Mouse (Mus musculus): ENCODE measurements around the gene Kirrel3.

Kirrel3 gene

DNA sequence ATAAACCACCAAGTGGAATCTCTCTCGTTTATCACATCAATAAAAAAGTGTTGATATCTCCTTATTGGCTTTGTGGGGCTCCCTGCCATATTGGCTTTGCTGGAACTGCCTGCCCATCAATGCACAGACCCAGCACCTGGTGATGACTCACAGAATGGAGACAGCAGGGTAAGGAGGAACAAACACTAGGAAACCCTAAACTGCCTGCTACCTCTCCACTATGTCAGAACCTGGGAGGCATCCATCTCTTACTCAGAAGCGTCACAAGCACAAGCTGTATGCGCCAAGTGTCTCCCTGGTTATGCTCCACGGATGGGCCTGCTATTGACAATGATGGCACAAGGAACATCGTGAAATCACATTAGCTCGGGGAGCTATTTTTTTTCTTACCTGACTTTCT lies 33.2 kb downstream of the Kirrel3 start:
- DNase-seq, result no peak

DNA sequence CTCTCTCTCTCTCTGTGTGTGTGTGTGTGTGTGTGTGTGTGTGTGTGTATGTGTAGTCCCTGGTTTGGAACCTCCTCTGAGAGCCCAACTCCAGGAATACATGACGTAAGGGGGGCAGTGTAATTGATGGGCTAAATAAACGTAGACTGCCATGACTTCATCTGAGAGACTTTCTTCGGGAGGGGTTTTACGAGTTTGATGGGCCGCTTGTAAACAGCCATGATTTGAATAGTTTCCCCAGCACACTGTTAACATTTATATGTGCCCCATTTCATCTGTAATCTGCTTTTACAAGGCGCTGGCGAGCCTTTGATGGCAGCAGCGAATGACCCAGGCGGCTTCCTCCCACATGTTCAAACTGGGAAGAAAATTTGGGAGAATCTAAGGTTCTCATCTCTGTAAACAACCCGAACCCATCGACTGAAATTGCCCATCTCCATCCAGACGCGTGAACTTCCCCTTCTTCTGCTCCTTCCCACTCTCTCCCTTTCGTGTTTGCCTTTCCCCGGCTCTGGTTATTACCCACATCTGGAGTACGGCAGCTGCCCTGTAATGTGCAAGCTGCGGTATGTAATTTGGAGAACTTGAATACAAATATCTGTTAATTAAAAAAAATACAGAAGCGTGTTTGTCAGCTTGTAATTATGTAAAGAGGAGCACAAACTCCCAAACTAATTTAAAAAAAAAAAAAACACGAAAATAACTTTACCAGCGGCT lies 34.7 kb downstream of the Kirrel3 start:
- DNase-seq, result no peak

DNA sequence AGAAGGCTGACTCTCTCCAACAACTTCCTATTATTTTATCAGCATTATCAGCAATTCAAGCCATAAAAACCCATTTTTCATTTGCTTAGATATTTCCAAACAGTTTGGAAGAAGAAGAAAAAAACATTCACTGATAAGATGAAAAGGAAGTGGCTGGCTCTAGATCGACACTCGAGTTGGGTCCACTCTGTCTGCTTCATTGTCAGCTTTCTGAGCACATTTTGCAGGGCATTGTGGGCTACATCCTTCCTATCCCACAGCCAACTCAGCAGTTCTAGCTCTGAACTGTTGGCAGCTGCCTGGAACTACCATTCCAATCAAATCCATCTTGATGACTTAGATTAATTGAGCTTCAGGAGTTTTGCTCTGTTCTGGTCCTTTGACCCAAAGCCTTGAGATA lies 40.0 kb downstream of the Kirrel3 start:
- no peak for DNase-seq

DNA sequence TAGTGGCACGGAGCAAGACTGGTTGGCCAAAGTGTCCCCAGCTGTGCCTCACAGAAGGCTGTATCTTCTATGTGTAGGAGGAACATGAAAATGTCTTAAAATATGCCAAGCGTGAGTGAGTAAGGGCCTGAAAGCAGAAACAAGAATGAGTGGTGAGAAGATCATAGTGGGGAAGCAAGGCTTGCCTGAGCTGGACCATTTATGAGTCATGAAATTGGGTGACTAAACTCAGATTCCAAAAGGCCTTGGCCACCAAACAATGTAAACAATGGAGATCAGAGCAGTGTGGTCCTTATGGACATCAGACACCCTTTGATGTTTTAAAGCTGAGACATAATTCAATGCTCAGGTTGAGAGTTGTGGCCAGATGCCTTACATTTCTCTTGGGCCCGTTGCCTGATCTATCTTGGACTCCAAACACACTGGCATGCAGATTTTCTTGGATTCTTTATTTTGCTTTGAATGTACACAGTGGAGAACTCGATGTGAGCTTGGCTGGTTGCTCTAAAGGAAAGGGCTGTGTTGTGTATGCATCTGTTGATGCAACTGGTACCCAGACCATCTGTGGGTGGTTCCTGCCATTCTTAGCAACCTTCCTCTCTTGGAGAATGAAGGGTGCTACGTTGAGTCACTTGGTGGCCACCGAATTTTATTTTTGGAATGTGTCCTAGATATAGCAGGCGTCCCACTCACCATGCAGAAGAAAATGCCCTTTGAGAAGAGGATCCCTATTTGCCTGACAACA lies 53.1 kb downstream of the Kirrel3 start:
- DNase-seq, result no peak

DNA sequence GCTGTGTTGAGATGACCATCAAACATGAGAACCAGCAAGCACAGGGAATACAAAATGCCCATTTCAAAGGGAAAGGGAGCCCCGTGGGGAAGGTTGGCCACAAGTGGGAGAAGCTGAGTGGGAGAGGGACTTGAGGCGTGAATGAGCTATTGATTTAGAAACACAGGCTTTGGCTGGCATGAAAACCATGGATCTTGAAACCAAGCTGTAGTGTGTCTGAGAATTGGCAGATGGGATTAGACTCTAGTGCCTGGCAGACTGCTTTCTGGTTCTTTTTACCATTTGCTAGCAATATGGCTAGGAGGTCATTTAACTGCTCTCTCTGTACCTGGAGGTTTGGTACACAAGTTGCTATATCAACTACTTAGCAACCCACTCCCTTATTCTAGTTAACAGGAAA lies 56.2 kb downstream of the Kirrel3 start:
- DNase-seq, result no peak

DNA sequence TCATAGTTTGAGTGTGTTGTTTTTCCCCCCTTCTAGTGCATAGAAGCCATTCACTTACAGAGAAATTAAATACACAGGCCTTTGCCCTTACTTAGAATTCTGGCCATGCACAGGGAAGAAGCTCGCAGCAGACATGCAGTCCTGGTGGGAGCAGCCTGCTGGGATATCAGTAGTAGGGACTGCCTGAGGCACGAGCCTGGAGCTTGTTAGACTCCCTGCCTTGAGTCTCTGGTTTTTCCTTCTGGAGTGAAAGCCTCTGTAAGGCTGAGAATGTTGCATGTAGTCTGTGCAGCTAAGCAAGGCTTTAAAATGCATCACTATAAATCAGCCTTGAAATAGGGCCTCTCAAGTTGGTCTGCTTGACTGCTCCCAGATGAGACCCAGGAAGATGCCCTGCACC lies 70.0 kb downstream of the Kirrel3 start:
- DNase-seq, result no peak

DNA sequence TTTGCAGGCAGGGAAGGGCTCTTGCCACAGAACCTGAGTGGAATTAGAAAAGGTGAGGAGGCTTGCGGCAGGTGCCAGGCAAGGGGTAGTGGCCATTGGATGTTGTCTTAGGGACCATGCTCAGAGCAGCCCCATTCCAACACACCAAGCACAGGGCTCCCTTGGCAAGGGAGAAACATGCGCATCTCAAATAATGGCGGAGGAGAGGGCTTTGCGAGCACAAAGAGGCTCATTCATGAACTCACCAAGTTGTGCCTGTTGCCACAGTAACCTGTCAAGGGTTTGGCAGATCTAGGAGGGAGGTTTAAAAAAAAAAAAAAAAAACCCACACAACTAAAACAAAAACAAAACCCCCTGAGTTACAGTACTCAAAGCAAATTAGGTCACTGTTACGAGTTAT lies 72.2 kb downstream of the Kirrel3 start:
- no peak for DNase-seq

DNA sequence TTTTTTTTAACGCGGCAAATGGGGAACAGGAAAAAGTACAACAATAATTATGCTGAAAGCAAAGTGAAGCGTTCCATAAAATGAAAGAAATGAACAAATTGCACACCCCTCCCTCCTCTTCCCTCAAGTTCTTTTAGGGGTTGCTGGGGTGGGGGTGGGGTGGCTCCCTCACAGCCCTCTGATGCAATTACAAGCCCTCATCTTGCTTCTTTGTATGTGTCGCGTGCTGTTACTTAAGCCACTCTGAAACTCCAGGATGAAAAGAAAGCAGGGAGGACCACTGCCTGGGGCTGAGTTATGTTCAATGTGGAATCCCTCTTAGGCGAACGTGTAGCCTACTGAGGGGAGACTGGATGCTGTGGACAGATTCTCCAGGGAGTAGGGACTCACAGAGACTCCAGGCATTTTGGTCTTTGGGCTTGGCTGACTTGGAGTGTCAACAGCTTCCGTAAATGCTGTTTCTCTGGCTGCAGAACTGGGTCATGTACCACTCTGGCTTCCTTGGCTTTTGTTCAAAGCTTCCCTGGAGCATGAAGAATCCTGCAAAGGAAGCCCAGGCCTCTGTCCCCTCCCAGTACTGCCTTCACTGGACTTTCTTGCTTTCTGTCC lies 72.7 kb downstream of the Kirrel3 start:
- DNase-seq, result peak; percentile 5

DNA sequence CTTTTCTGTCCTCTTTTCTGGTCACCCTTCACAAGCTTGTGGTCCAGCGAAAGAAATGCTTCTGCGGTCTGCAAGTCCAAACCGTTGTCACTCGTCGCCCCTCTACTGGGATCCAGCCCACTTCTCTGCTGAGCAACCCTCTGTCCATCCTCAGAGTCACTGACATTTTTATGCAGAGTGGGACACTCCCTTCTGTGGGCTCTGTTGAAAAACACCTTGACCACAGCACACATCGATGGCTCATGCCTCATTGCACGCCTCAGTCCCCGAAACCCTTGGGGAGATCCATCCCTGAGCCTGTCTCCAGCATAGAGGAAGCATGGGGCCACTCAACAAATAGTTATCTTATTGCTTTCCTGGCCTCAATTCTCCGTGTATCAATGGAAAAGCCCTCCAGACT lies 73.4 kb downstream of the Kirrel3 start:
- DNase-seq, result no peak

DNA sequence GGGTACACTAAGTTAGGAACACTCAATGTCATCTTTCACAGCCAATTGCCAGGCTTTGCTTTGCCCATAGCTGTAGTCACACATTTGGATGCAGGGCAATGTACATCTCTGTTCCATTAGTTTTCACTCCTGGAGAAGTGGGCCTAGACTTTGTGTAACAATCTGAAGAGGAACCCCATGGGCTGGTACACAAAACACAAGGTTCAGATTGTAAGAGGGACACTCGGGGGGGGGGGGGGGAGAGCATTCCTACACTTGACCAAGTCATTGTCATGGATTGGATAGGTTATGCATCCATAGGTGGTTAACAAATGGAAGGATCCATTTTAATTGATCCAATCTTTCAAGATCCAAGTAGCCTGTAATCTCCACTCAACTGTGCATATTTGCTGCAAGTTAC lies 75.6 kb downstream of the Kirrel3 start:
- no peak for DNase-seq

DNA sequence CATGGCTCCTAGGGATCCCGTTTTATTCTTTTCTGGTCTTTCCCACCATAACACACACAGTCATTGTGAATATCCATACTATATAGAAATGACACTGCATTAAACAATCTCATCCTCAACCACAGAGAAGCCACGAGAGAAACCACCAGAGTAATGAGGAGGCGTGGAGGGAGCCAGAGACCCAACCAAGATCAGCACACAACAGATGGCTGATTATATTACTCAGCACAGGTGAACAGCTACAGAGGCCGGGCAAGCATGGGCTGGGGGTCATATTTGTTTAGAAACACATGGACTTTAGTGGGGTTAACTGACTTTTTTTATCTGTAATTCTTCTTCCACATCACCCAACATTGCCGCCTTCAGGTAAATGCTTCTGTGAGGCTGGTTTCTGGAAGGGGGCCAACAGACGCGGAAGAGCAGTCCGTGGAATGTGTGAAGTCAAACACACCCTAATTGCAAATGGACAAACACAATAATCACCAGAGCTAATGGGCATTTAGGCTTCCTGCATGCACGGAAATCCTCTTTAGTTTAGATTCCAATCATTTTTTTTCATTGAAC lies 76.8 kb downstream of the Kirrel3 start:
- peak; percentile 5 for DNase-seq

DNA sequence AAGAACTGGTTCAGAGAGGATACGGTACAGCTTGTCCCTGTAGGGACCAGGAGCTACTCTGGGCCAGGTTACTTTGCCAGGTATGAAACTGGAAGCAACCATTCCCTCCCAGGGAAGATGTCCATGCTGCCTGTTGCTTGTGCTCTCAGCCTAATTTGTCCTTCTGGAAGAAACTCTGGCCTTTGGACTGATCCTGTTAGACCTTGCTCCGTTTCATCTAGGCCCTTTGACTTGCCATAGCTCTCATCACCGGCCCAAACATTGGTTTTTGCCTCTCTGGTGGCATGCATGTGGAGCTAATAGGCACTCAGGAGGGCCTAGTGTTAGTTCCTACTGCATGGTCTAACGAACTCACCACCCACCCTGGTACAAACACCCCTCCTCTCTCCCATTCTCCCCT lies 88.2 kb downstream of the Kirrel3 start:
- DNase-seq, result no peak

DNA sequence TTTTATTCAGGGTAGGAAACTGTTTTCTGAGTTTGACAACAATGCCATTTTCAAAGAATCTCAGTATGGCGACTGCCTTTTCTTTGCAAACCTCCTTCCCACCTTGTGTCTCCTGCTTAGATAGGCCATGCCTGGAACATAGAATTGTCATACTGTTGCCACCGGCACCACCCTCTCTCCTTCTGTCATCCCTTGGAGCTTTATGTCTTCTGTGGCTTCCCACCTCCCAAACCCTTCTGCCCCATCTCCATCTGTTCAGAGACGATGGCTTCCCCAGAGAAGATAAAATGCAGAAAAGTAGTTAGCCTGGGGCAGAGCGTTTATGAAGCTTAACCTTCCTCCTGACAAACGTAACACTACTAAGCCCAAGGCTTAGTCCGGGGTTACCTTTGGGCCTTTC lies 88.9 kb downstream of the Kirrel3 start:
- DNase-seq, result no peak

DNA sequence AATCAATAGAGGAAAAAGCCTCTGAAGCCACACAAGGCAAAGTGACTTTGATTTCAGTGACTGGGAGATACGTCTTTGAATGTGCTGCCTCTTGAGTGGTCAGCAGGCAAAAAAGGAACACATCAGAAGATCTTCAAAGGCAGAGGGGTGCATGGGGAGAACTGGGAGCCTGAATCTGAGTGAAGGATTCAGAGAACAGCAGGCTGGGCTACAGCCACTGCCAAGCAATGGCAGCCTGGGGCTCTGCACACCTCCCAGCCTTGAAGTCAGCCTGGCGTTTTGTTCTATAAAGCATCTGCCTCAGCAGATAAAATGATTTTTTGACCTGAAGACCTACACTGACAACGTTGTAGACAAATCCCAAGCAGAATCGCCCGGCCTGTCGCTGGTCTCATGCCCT lies 93.5 kb downstream of the Kirrel3 start:
- DNase-seq, result no peak

DNA sequence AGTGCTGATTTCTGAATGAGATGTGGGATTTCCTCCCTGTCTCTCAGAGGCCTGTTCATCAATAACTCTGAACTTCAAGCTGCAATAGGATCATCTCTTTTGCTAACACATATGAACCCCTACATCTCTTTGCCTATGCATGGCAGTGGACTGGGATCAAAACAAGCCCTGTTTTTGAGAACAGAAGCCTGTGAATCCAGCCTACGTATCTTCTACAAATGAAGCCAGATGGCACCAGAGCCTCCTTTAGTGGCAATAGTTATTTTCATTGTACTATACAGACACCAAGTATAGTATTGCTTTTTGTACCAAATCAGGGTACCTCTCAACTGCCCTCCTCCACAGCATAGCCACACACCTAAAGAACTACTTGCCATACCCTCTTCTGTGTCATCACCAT lies 94.4 kb downstream of the Kirrel3 start:
- no peak for DNase-seq

DNA sequence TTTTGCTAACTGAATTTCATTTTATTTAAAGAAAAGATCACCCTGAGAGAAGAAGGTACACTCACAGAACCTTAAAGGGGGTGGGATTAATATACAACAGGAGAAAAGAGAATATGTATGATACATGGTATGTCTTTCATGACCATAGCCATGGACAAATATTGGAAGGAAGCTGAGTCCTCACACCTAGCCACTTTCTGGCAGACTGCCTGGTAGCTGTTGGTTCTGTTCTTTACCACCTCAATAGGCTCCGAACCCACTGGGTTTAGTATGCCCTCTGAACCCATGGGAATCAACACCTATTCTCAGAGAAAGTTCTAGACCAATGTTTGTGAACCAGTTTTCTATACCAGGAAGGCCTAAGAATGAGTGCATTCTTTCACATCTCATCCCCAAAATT lies 96.8 kb downstream of the Kirrel3 start:
- DNase-seq, result no peak

DNA sequence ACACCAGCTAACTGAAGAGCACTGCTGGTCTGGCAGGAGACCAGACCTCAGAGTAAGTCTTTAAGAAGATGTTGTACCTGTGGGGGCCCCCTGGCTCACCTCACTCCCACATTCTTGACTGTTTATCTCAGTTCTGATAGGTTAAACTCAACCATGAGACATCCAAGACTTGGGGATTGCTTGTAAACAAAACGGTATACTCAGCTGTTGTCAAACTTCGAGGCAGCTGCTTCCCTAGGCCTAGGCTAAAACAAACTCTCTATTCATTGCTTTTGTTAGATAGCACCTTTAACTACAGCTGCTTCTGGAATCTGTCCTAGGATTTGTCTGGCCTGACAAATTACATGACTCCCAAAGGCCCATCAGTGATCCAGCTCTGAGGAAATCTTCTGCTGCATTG lies 99.8 kb downstream of the Kirrel3 start:
- DNase-seq, result no peak

DNA sequence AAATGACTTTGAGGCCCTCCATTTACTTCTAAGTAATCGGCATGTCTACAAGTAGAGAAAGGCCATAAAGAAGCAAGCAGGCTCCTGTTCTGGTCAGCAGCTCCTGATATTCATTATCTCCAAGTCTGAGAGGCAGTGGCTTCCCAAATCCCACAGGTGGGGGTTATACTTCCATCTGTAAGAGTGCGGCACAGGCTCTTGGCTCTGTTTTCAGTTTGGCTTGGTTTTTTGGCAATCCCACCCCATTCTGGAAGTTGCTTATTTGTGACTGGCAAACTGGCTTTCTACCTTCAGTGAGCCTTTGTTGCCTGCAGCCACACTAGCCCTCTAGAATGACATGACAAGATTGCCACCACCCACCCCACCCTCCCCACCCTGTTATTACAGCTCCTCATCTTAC lies 100.4 kb downstream of the Kirrel3 start:
- no peak for DNase-seq

DNA sequence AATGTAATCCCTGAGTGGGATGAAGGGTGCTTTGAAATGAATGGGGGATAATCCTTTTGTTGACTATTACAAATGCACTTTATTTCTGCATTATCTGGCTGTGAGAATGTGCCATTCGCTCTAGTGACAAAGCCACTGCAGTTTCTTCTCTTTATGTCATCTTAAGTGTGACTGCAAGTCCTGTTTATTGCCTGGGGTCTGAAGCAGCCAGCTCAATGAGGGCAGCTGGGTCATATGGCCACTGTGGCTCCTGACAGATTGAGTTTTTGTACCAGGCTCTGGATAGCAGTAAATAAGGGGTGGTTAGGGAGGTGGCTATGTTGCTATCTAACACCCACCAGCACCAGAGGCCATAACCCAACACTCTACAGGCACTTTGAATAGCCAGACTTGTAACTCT lies 104.1 kb downstream of the Kirrel3 start:
- DNase-seq, result no peak

DNA sequence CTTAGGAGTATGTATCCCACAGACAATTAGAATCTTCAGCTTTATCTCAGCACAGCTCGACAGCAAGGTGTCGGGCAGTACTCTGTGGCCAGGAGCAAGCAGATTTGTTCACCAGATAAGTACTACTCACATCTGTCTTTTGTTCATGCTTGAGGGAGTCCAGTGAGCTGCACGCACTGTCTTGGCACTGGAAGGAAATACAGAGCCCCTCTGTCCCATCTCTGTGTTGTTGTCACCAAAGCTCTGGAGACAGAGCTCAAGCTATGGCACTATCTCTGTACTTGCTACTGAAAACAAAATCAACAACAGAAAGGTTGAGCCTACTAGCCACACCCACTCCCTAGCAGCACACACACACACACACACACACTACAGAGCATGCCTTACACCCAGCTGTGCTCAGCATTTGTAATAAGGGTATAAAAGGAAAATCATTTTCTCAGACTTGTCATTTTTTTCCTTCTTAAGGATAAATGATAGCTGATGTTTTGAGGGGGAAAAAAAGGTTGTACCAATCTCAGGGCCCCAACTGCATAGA lies 106.4 kb downstream of the Kirrel3 start:
- DNase-seq, result no peak

DNA sequence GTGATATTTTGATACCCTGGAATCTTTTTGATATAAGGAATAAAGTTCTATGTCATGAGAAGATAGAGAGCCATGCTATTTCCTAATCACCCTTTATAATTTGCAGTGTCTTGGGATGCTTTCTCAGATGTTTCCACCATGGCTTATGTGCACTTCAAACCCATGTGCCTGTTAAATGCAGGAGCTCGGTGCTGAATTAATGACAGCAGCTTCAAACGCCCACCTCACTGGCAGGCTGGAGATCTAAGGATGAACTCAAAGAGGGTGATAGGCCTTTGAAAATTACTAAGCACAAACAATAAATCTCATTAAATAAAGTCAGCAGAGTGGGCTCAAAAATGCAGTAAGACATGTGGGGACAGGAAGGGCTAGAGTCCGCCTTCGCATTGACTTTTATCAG lies 108.2 kb downstream of the Kirrel3 start:
- no peak for DNase-seq

DNA sequence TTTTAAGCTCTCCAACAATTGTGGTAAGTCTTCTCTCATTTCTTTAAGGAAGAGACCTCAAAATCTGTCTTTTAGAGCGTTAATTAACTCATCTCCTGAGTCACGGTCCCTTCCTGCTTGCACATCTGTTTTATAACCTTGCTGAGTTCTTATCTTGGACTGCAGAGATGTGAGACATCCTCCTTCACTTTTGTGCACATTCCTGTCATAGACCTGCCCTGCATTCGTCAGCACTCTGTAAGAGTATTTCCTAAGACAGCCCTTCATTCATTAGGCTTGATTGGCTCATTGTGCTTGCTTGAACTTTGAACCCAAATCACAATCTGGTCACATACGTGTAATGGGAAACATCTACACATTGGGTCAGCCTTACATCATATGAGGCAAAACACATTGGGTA lies 114.6 kb downstream of the Kirrel3 start:
- DNase-seq, result no peak

DNA sequence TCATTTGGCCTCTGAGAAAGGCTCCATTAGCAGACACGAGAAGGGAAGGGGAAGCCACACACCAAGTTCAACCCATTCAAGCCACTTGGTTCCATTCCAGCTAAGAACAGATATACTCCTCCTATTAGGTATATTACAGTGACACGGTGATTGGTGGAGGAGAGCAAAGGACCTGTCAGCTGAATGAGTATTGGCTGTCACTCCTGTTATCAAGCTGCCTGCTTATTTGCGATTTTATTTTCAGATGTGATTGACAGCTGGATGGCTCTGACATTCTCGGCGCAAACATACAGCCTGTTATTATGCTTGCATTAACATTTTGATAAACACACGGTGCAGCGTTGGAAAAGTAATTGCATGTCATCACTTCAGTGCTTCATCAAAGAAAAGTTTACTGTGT lies 118.1 kb downstream of the Kirrel3 start:
- DNase-seq, result no peak

DNA sequence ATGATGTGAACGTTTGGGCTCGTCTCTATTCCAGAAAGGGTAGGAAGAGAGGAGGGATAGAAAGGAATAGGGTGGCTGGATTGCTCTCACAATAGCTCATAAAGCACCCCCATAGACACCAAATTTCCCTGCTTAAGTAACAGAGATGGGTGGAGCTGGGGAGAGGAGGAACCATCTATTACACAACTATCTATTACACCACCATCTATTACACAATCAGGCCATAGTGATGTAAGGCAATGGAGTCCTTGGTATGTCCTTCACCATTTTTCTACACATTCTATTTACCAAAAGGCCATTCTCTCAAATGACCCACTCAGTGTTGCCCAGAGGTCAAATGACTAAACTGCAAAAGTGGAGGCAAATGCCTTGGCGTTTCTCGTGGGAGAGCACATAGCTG lies 119.2 kb downstream of the Kirrel3 start:
- no peak for DNase-seq

Measured in lung, postnatal 10 days (tissue).